Mouse (Mus musculus): ENCODE results near the gene Atg13. TPM values are rescaled to one million over a fixed set of nuclear protein-coding genes. Genes with fewer than 3 reads are reported as not detected.

Gene Atg13
- total RNA-seq, 4 experiments from 2014 or later = 67.1 to 87.7 (median 74.4) TPM

GRCm38 (mm10) chr2:91649553-91650359 lies 60.6 kb downstream of the Atg13 start, which contains the start of the genes Zfp408 and Arhgap1:
Zfp408 (minus strand) TSS chr2:91649791.
Arhgap1 (plus strand) TSS chr2:91649860.
- peak; percentile 95 to 98 for DNase-seq (ENCODE audit: low spot score in 2 of 2)

- DNase-seq (ENCODE audit: low spot score in 2 of 2) = no peak
These were observed 61.2 kb downstream of the Atg13 start for GRCm38 (mm10) chr2:91649152-91649551.

GRCm38 (mm10) chr2:91646733-91647132 lies 63.6 kb downstream of the Atg13 start:
- peak in 1 of 2 experiments; percentile 41 for DNase-seq (ENCODE audit: low spot score in 2 of 2)

GRCm38 (mm10) chr2:91645811-91646210 lies 64.6 kb downstream of the Atg13 start:
- DNase-seq (ENCODE audit: low spot score in 2 of 2) = no peak

GRCm38 (mm10) chr2:91645354-91645753 lies 65.0 kb downstream of the Atg13 start:
- DNase-seq (ENCODE audit: low spot score in 2 of 2) = no peak

GRCm38 (mm10) chr2:91644021-91644420 lies 66.4 kb downstream of the Atg13 start:
- no peak for DNase-seq (ENCODE audit: low spot score in 2 of 2)

GRCm38 (mm10) chr2:91642825-91643415 lies 67.5 kb downstream of the Atg13 start:
- DNase-seq (ENCODE audit: low spot score in 2 of 2) = no peak

GRCm38 (mm10) chr2:91638931-91639330 lies 71.4 kb downstream of the Atg13 start:
- no peak for DNase-seq (ENCODE audit: low spot score in 2 of 2)

- DNase-seq (ENCODE audit: low spot score in 2 of 2) = no peak
These were observed 73.5 kb downstream of the Atg13 start for GRCm38 (mm10) chr2:91636727-91637338.

- DNase-seq (ENCODE audit: low spot score in 2 of 2) = no peak
These were observed 74.1 kb downstream of the Atg13 start, which contains the start of gene F2 for GRCm38 (mm10) chr2:91636229-91636628. F2 (minus strand) TSS chr2:91636414.

- no peak for DNase-seq (ENCODE audit: low spot score in 2 of 2)
These were observed 74.9 kb downstream of the Atg13 start for GRCm38 (mm10) chr2:91635486-91635885.

GRCm38 (mm10) chr2:91634841-91635240 lies 75.5 kb downstream of the Atg13 start:
- DNase-seq (ENCODE audit: low spot score in 2 of 2) = no peak

- DNase-seq (ENCODE audit: low spot score in 2 of 2) = no peak
These were observed 76.9 kb downstream of the Atg13 start for GRCm38 (mm10) chr2:91633334-91633977.

GRCm38 (mm10) chr2:91632316-91632715 lies 78.1 kb downstream of the Atg13 start:
- no peak for DNase-seq (ENCODE audit: low spot score in 2 of 2)

- no peak for DNase-seq (ENCODE audit: low spot score in 2 of 2)
These were observed 78.5 kb downstream of the Atg13 start for GRCm38 (mm10) chr2:91631826-91632225.

- DNase-seq (ENCODE audit: low spot score in 2 of 2) = no peak
These were observed 80.0 kb downstream of the Atg13 start for GRCm38 (mm10) chr2:91630384-91630783.

- DNase-seq (ENCODE audit: low spot score in 2 of 2) = peak in 1 of 2 experiments; percentile 45
These were observed 80.7 kb downstream of the Atg13 start for GRCm38 (mm10) chr2:91629682-91630081.

- no peak for DNase-seq (ENCODE audit: low spot score in 2 of 2)
These were observed 82.2 kb downstream of the Atg13 start for GRCm38 (mm10) chr2:91628171-91628570.

- no peak for DNase-seq (ENCODE audit: low spot score in 2 of 2)
These were observed 82.9 kb downstream of the Atg13 start for GRCm38 (mm10) chr2:91627486-91627885.
